Mouse (Mus musculus) small intestine, adult 2 months (tissue): ENCODE data around the gene St6galnac6. TPM values are rescaled to one million over a fixed set of nuclear protein-coding genes. Genes with fewer than 3 reads are reported as not detected.

Experiments
- H3K27ac ChIP-seq: fragments of 200-500 bp; 2 replicates; pipeline ENCODE4 v1.5.1; 2012; ENCODE audit warnings: low read depth, low read length, control low read depth, inconsistent platforms; ENCODE audit not compliant: insufficient read depth
- H3K27me3 ChIP-seq: fragments of 200-500 bp; 2 replicates; pipeline ENCODE4 v1.6.1; 2012; ENCODE audit warnings: mild to moderate bottlenecking, moderate library complexity, low read length, inconsistent platforms; ENCODE audit not compliant: control insufficient read depth, insufficient read depth
- H3K36me3 ChIP-seq: fragments of 200-500 bp; 2 replicates; pipeline ENCODE4 v1.6.1; 2012; ENCODE audit warnings: mild to moderate bottlenecking, low read length, control low read depth, inconsistent platforms; ENCODE audit not compliant: control insufficient read depth, insufficient read depth
- H3K4me1 ChIP-seq: fragments of 200-500 bp; 2 replicates; pipeline ENCODE4 v1.6.1; 2012; ENCODE audit warnings: low read length, inconsistent platforms, mixed read lengths; ENCODE audit not compliant: control insufficient read depth, insufficient read depth, insufficient read length
- H3K4me3 ChIP-seq: fragments of 200-500 bp; 2 replicates; pipeline ENCODE4 v1.5.1; 2012; ENCODE audit warnings: low read depth, mild to moderate bottlenecking, control low read depth, inconsistent platforms, low read length, moderate library complexity
- CTCF ChIP-seq: fragments of 200-500 bp; IDR thresholded peaks from 2 replicates; pipeline ENCODE4 v1.5.1; 2012; ENCODE audit warnings: low read depth, mild to moderate bottlenecking, control low read depth, inconsistent platforms, low read length, moderate library complexity, mixed read lengths; ENCODE audit not compliant: insufficient replicate concordance, insufficient read length; ENCODE audit errors: extremely low read depth
- POLR2A ChIP-seq: fragments of 200-500 bp; IDR thresholded peaks from 2 replicates; pipeline ENCODE4 v1.6.1; 2012; ENCODE audit warnings: low read depth, mild to moderate bottlenecking, control low read depth, inconsistent platforms, low read length, moderate library complexity
- WGBS: fragments of 180-500 bp; shearing (Covaris S2); methylation state at CpG from one replicate; pipeline ENCODE4 v1.1.7; 2018; 5-methylcytosine and 5-hydroxymethylcytosine counted together
- polyA plus RNA-seq: library from polyadenylated mRNA; depleted of rRNA; stranded (reverse); fragments of >200 nt; gene quantifications from 2 replicates; pipeline ENCODE4 v1.2.3, GENCODE M21; 2012

The St6galnac6 gene
- polyA plus RNA-seq, 1 experiment: 18.2 TPM

- H3K36me3 ChIP-seq: peaks cover 66% of the 10 kb centered on the region
- no peak overlapping the region for H3K4me3 ChIP-seq
- no peak overlapping the region for H3K27ac ChIP-seq
- no peaks in the 10 kb centered on the region for H3K27me3 ChIP-seq
- 32% methylated on average over 4 of the region's 4 CpGs for WGBS
- TF ChIP-seq POLR2A (no peak), CTCF (peak; percentile 81; the same call in 1 of the 2 replicates)
- no peaks in the 10 kb centered on the region; the same call in 1 of the 2 replicates for H3K4me1 ChIP-seq
Measured at GRCm38 (mm10) chr2:32566536-32567063, 32.9 kb upstream of the St6galnac6 start.

DNA sequence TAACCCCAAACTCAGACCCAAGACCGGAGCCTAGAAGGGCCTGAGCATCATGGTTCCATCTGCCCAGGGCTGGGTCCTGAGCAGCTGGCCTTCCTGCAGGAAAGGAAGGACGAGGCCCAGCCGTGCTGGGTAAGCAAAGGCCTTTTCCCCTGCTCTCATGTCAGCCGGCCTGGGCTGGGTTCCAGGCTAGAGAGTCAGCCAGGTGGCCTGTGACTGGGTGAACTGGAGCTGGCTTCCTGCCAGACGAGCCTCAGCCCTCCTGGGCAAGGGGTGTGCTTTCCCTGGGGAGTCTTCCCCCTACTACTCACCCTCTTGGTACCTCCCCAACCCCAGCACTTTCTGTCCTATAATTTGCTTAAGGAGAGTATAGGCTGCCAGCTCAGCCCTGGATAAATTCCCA, 31.4 kb upstream of the St6galnac6 start:
- H3K27ac ChIP-seq: no peak overlapping the region
- peaks cover 3% of the 10 kb centered on the region; the same call in 1 of the 2 replicates for H3K4me1 ChIP-seq
- WGBS: 31% methylated on average over 5 of the region's 5 CpGs
- no peak for TF ChIP-seq CTCF
- TF ChIP-seq POLR2A: no peak
- peaks cover 58% of the 10 kb centered on the region for H3K36me3 ChIP-seq
- no peak overlapping the region for H3K4me3 ChIP-seq
- H3K27me3 ChIP-seq: no peaks in the 10 kb centered on the region

DNA sequence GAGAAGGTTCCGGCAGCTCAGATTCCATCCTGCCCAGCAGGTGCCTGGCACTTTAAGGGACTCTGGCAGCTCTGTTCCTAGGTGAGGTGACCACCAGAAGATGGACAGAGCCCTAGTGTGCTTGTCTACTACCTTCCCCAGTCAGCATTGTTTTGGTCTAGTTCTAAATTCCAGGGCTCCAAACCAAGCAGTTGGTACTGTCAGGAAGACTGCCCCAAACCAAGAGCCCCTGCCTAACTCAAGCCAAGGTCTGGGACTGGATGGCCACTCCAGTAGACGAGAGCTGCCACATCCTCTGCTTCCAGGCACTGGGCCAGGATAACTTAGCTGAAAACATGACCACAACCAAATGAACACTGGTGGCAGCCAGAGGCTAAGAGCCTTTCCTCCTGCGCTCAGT, 30.6 kb upstream of the St6galnac6 start:
- no peak overlapping the region for H3K27ac ChIP-seq
- H3K4me3 ChIP-seq: no peak overlapping the region
- peaks cover 52% of the 10 kb centered on the region for H3K36me3 ChIP-seq
- no peaks in the 10 kb centered on the region for H3K27me3 ChIP-seq
- TF ChIP-seq CTCF: no peak
- TF ChIP-seq POLR2A: no peak
- peaks cover 3% of the 10 kb centered on the region; the same call in 1 of the 2 replicates for H3K4me1 ChIP-seq
- WGBS: 84% methylated on average over 3 of the region's 3 CpGs

DNA sequence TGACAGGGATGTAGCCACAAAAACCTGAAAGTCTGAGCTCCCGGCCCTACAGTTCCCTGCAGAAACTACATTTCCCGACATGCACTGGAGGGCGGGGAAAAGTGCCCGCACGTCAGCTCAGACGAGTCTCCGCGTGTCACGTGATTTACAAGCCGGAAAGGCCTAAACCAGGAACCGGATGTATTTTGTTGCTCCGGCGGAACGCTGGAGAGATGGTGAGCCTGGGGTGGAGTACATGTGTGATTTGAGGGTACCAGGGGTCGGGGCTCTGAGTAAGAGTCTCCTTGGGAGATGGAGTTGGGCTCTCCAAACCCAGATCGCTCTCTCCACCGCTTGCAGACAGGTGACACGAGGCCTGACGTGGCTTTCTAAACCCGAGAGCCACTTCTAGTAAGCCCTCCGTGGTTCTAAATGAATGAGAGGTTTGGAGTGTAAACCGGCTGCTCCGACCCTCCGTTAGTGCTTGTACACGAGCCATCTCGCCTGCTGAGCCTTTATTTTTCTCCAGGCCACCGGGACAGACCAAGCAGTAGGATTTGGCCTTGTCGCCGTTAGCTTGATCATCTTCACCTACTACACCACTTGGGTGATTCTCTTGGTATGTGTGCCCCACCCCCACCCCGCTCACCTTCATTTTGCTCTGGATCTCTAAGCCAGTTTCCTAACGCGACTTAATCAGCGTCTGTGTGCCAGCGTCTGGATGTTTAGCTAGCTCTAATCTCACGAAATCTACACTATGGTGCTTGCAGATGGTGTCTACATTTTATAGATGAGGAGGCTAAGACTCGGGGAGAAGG, 28.6 kb upstream of the St6galnac6 start, which contains the start of gene Dpm2:
TSS of gene Dpm2 (plus strand) at position 161 of the 797 bp plus-strand sequence.
- peaks cover 33% of the 10 kb centered on the region for H3K36me3 ChIP-seq
- H3K27me3 ChIP-seq: no peaks in the 10 kb centered on the region
- TF ChIP-seq CTCF (no peak), POLR2A (peak; percentile 92)
- under 1% methylated on average over 36 of the region's 36 CpGs for whole genome bisulfite sequencing
- peak within 1 kb of the TSS; percentile 79 for H3K4me3 ChIP-seq
- peaks cover 9% of the 10 kb centered on the region for H3K4me1 ChIP-seq
- peak within 1 kb of the TSS; percentile 22; the same call in 1 of the 2 replicates for H3K27ac ChIP-seq

DNA sequence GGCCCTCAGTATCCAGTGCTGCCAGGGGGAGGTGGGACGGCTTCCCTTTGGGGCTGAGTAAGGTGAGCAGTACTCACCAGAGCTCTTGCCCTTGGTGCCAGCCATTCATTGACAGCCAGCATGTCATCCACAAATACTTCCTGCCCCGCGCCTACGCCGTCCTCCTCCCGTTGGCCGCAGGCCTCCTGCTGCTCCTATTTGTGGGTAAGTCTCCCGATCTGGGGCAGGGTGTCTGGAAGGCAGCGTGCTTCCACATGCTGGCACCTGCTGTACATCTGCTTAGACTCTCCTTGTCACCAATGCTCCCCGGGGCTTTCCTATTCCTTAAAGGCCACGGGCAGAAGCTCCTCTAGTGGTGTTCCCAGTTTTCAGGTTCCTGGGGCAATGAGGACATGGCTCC, 27.3 kb upstream of the St6galnac6 start:
- H3K36me3 ChIP-seq: peaks cover 21% of the 10 kb centered on the region
- H3K27me3 ChIP-seq: no peaks in the 10 kb centered on the region
- no peak overlapping the region for H3K27ac ChIP-seq
- TF ChIP-seq CTCF (no peak), POLR2A (no peak)
- WGBS: 90% methylated on average over 11 of the region's 11 CpGs
- H3K4me1 ChIP-seq: peaks cover 9% of the 10 kb centered on the region
- H3K4me3 ChIP-seq: no peak overlapping the region

GRCm38 (mm10) chr2:32574497-32574896, 25.0 kb upstream of the St6galnac6 start, which contains the start of gene Pip5kl1:
Gene Pip5kl1 (plus strand): TSS chr2:32574797.
- TF ChIP-seq POLR2A (0 out of 2 replicates have a peak, but pooled peaks have one; percentile 8), CTCF (no peak)
- no peak within 1 kb of the TSS for H3K27ac ChIP-seq
- peaks cover 4% of the 10 kb centered on the region; the same call in 1 of the 2 replicates for H3K36me3 ChIP-seq
- peak within 1 kb of the TSS; percentile 37 for H3K4me3 ChIP-seq
- WGBS: 76% methylated on average over 6 of the region's 6 CpGs
- H3K4me1 ChIP-seq: peaks cover 9% of the 10 kb centered on the region
- H3K27me3 ChIP-seq: peaks cover 3% of the 10 kb centered on the region; the same call in 1 of the 2 replicates
